Mouse (Mus musculus): ENCODE data around the gene Tmem160.

GRCm38 (mm10) chr7:16435088-16435487 lies 17.5 kb upstream of the Tmem160 start:
- TF ChIP-seq CTCF (IDR thresholded peaks at IDR 0.05; ENCODE audit: low read depth) (no peak), EP300 (IDR thresholded peaks at IDR 0.05; ENCODE audit: low read depth) (no peak)

Data from liver, postnatal 0 days (tissue).